Mouse (Mus musculus) heart, embryonic 15.5 days (tissue): ENCODE measurements around the gene Mrnip. TPM values are rescaled to one million over a fixed set of nuclear protein-coding genes. Genes with fewer than 3 reads are reported as not detected.
A peak's percentile ranks its signal among the peaks of the same experiment; 100 is the strongest.

Experiments
- ATAC-seq: fragments of 200-750 bp; cut with Nextera tagmentation; replicated peaks from 2 replicates; pipeline ENCODE4 v1.8.0; 2017; ENCODE audit warnings: low read depth, moderate TSS enrichment; ENCODE audit not compliant: insufficient number of reproducible peaks, insufficient read depth, low FRiP score
- H3K27ac ChIP-seq: fragments of 300-500 bp; sonication (generic); 2 replicates; pipeline ENCODE4 v1.5.1; 2015; ENCODE audit warnings: mild to moderate bottlenecking, inconsistent platforms
- H3K27me3 ChIP-seq: fragments of 300-500 bp; sonication (generic); 2 replicates; pipeline ENCODE4 v1.6.1; 2015; ENCODE audit warnings: inconsistent platforms
- H3K36me3 ChIP-seq: fragments of 300-500 bp; sonication (generic); 2 replicates; pipeline ENCODE4 v1.6.1; 2015; ENCODE audit warnings: mild to moderate bottlenecking, inconsistent platforms
- H3K4me1 ChIP-seq: fragments of 300-500 bp; sonication (generic); replicated peaks from 2 replicates; pipeline ENCODE4 v1.6.1; 2015; ENCODE audit warnings: inconsistent platforms
- H3K4me2 ChIP-seq: fragments of 300-500 bp; sonication (generic); 2 replicates; pipeline ENCODE4 v1.6.1; 2015; ENCODE audit warnings: inconsistent platforms, mild to moderate bottlenecking, moderate library complexity
- H3K4me3 ChIP-seq: fragments of 300-500 bp; sonication (generic); 2 replicates; pipeline ENCODE4 v1.5.1; 2015; ENCODE audit warnings: mild to moderate bottlenecking, inconsistent platforms
- H3K9ac ChIP-seq: fragments of 300-500 bp; sonication (generic); 2 replicates; pipeline ENCODE4 v1.6.1; 2015; ENCODE audit warnings: mild to moderate bottlenecking, inconsistent platforms
- H3K9me3 ChIP-seq: fragments of 300-500 bp; sonication (generic); replicated peaks from 2 replicates; pipeline ENCODE4 v1.6.1; 2016; ENCODE audit warnings: inconsistent platforms
- WGBS: fragments of 180-500 bp; shearing (Covaris S2); methylation state at CpG from one replicate; pipeline ENCODE4 v1.1.7; 2015; ENCODE audit warnings: mixed read lengths; 5-methylcytosine and 5-hydroxymethylcytosine counted together
- polyA plus RNA-seq: library from polyadenylated mRNA; unstranded; fragments of >200 nt; fragmentation: Nextera tagmentation; extraction: Ambion mirVana; gene quantifications from 2 replicates; pipeline ENCODE4 v1.2.1, GENCODE M21; 2015

The Mrnip gene
- polyA plus RNA-seq, 1 experiment from 2014 or later = 7.9 TPM

DNA sequence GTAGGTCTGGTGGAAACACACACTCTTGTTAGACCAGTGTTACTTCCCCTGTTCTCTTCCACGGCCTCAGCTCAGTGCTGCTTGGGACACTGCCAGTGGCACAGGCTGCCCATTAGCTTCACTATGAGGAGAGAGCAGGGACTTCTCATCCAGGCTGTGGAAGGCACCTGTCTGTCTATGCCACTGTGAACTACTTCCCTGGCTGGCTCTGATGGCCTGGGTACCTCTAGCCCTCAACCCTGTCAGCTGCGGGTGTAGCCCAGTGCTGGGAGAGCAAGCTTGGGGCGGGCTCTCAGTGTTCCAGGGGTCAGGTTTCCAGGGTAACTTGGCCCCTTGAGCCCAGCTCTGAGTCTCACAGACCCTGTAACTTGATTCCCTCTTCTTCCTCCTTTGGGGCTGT, 54.5 kb downstream of the Mrnip start:
- no peaks in the 10 kb centered on the region for H3K9me3 ChIP-seq
- H3K27ac ChIP-seq = no peak overlapping the region
- H3K4me1 ChIP-seq = peaks cover 42% of the 10 kb centered on the region
- no peak overlapping the region for H3K9ac ChIP-seq
- H3K27me3 ChIP-seq = 0 out of 2 replicates have a peak, but pooled peaks cover 5% of the 10 kb centered on the region
- no peak for ATAC-seq
- H3K4me2 ChIP-seq = no peak overlapping the region
- H3K36me3 ChIP-seq = peaks cover 23% of the 10 kb centered on the region
- 56% methylated on average over 3 of the region's 3 CpGs for WGBS
- no peak overlapping the region for H3K4me3 ChIP-seq

DNA sequence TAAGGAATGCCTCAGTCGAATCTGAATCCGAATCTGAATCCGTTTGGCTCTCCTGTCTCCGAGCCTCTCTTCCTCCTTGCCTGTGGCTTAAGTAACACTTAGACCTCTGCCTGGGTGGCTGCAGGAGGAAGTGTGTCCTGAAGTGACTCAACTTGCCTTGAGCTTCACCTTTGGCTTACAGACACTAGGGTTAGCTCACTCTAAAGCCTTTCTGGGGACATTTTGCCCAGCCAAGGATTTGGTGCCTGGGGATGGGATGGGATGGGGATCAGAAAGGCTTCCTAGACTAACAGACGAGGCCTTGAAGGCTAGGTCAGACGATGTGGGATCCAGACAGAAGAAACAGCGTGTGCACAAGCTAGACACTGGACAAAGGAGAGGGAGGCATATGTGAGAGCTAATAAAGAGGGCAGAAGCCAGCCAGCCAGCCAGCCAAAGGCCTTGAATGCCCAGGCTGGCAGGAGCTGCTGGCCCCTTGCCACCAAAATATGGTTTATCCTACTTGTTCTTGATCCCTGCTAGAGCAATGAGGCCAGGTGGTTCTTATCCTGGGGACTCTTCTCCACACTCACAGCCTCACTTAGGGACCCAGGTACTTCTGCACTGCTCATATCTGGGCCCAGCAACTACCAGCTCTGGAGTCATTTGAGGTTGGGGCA, 55.1 kb downstream of the Mrnip start:
- H3K36me3 ChIP-seq = peaks cover 29% of the 10 kb centered on the region
- no peak overlapping the region for H3K4me3 ChIP-seq
- H3K27ac ChIP-seq = no peak overlapping the region
- H3K4me1 ChIP-seq = peaks cover 38% of the 10 kb centered on the region
- no peak overlapping the region for H3K9ac ChIP-seq
- no peaks in the 10 kb centered on the region for H3K9me3 ChIP-seq
- ATAC-seq = no peak
- H3K27me3 ChIP-seq = 0 out of 2 replicates have a peak, but pooled peaks cover 5% of the 10 kb centered on the region
- H3K4me2 ChIP-seq = no peak overlapping the region
- WGBS = 62% methylated on average over 7 of the region's 7 CpGs

DNA sequence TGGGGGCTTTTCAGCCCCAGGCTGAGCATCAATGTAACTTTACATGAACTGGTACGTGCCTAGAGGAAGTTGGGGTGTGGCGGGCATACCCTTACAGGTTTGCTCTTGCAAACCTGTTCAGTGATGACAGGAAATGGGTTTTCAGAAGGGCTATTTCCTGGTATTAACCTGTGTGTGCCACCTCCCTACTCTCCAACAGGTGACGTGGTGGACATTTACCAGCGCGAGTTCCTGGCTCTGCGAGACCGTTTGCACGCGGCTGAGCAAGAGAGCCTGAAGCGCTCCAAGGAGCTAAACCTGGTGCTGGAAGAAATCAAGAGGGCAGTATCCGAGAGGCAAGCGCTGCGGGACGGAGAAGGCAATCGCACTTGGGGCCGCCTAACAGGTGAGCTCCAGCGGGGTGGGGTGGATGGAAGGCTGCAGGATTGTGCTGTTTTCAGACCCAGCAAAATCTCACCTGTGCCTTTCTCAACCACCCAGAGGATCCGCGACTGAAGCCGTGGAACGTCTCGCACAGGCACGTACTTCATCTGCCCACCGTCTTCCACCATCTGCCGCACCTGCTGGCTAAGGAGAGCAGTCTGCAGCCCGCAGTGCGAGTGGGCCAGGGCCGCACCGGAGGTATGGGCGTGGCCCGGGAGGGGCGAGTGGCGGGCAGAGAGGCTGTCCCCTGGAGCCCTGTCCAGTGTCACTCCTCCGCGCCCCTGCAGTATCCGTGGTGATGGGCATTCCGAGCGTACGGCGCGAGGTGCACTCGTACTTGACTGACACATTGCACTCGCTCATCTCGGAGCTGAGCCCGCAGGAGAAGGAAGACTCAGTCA, 56.4 kb downstream of the Mrnip start:
- Histone ChIP-seq H3K4me1 (peaks cover 38% of the 10 kb centered on the region), H3K4me3 (peak overlapping the region; percentile 28), H3K27me3 (0 out of 2 replicates have a peak, but pooled peaks cover 5% of the 10 kb centered on the region), H3K36me3 (peaks cover 38% of the 10 kb centered on the region), H3K9ac (no peak overlapping the region), H3K9me3 (no peaks in the 10 kb centered on the region), H3K27ac (no peak overlapping the region), H3K4me2 (peak overlapping the region; percentile 60)
- whole genome bisulfite sequencing = 38% methylated on average over 45 of the region's 45 CpGs
- ATAC-seq = no peak

DNA sequence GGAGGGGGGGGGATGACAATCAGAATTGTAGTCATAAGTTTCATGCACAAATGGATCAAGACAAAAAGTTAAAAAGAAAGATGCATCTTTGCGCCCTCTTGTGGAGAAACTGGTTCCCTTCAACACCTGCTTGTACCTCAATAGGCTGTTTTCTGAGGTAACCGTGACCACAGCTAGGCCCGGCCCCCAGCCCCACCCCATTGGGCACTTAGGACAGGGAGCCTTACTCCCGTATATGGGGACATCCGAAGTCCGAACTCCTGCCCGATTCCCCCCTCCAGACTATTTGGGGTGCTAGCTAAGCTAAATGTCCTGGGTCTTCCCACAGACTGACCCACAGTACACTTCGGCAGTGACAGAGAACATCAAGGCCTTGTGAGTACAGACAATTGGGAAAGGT, 57.2 kb downstream of the Mrnip start:
- no peak for ATAC-seq
- Histone ChIP-seq H3K9me3 (no peaks in the 10 kb centered on the region), H3K27me3 (0 out of 2 replicates have a peak, but pooled peaks cover 5% of the 10 kb centered on the region), H3K36me3 (peaks cover 38% of the 10 kb centered on the region), H3K4me3 (peak overlapping the region; percentile 28; the same call in 1 of the 2 replicates), H3K27ac (no peak overlapping the region), H3K9ac (no peak overlapping the region), H3K4me1 (peaks cover 36% of the 10 kb centered on the region), H3K4me2 (peak overlapping the region; percentile 60)
- 27% methylated on average over 8 of the region's 8 CpGs for WGBS

DNA sequence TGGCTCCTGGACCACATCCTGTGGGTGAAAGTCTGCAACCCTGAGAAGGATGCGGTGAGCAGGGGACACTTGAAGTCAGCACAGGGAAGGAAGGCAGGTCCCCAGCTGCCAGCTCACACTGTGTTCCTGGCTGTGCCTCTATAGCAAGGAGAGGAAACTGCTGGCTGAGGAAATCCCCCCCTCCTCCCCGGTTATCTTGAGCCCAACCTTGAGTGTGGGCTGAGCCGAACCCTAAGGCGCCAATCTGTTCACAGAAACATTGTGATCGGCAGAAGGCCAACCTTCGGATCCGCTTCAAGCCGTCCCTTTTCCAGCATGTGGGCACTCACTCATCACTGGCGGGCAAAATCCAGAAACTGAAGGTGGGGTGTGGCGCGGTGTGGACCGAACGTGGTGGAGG, 58.8 kb downstream of the Mrnip start:
- peaks cover 36% of the 10 kb centered on the region for H3K4me1 ChIP-seq
- no peak overlapping the region for H3K9ac ChIP-seq
- H3K27me3 ChIP-seq = peaks cover 20% of the 10 kb centered on the region
- H3K36me3 ChIP-seq = peaks cover 38% of the 10 kb centered on the region
- no peak overlapping the region for H3K4me3 ChIP-seq
- H3K4me2 ChIP-seq = no peak overlapping the region
- no peak for ATAC-seq
- no peaks in the 10 kb centered on the region for H3K9me3 ChIP-seq
- 92% methylated on average over 13 of the region's 13 CpGs for WGBS
- H3K27ac ChIP-seq = no peak overlapping the region

DNA sequence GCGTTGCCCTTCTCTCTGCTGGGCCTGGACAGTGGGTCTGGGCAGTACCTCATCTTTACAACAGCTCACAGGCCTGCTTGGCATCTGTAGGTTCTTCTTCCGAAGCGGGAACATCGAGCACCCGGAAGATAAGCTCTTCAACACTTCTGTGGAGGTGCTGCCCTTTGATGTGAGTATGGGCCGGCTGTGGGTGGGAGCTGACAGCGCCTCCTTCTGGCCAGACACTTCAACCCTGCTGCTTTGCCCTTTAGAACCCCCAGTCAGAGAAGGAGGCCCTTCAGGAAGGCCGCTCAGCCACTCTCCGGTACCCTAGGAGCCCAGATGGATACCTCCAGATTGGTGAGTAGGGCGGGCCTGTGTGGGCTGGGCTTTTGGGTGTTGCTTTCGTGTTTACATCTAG, 59.7 kb downstream of the Mrnip start:
- peaks cover 28% of the 10 kb centered on the region for H3K27me3 ChIP-seq
- no peak overlapping the region for H3K4me2 ChIP-seq
- peaks cover 38% of the 10 kb centered on the region for H3K36me3 ChIP-seq
- no peak overlapping the region for H3K4me3 ChIP-seq
- no peak overlapping the region for H3K9ac ChIP-seq
- no peak overlapping the region for H3K27ac ChIP-seq
- H3K9me3 ChIP-seq = no peaks in the 10 kb centered on the region
- peaks cover 35% of the 10 kb centered on the region for H3K4me1 ChIP-seq
- ATAC-seq = no peak
- 79% methylated on average over 11 of the region's 11 CpGs for WGBS

DNA sequence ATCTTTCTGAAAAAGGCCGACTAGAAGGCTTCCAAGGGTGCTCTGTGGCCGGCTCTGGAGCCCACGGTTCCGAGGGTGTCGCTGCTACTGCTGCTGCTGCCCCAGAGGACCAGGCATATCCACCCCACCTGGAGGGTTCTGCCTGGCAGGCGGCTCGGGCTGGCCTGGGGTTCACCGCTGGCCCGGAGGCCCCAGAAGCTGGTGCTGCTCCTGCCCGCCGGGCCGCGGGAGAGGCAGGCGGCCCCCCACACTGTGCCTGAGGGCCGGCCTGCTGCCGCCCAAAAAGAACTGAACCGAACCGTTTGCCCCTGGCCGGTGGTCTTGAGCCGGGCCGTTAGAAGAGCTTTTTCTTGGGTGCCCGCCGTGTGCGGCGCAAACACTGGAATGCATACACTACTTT, 60.4 kb downstream of the Mrnip start:
- 96% methylated on average over 25 of the region's 25 CpGs for WGBS
- Histone ChIP-seq H3K4me1 (peaks cover 30% of the 10 kb centered on the region), H3K9me3 (no peaks in the 10 kb centered on the region), H3K4me3 (no peak overlapping the region), H3K9ac (no peak overlapping the region), H3K27ac (no peak overlapping the region), H3K4me2 (no peak overlapping the region), H3K27me3 (peaks cover 28% of the 10 kb centered on the region), H3K36me3 (peaks cover 38% of the 10 kb centered on the region)
- ATAC-seq = no peak

DNA sequence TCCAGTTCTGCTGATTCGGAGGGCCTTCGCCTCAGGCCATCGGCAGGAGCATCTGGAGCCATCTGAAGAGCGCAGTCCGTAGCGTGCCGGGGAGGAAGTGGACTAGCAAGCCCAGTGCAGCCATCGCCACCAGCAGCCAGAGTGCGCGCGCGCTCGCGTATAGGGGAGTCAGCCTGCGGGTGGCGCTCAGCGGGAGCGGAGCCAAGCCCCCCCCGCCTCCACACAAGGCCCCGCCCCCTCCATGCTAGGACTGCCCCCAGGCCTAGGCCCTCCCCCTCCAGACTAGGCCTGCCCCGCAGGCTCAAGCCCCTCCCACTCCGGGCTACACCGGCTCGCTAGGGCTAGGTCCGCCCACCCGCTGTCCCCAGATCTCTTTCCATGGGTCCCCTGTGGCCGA, 62.3 kb downstream of the Mrnip start:
- Histone ChIP-seq H3K27me3 (peaks cover 28% of the 10 kb centered on the region), H3K36me3 (peaks cover 37% of the 10 kb centered on the region), H3K4me1 (peaks cover 24% of the 10 kb centered on the region), H3K4me2 (peak overlapping the region; percentile 85), H3K27ac (no peak overlapping the region), H3K9ac (peak overlapping the region; percentile 37), H3K9me3 (no peaks in the 10 kb centered on the region), H3K4me3 (peak overlapping the region; percentile 56)
- ATAC-seq = peak; percentile 90
- WGBS = 0% methylated on average over 27 of the region's 27 CpGs

DNA sequence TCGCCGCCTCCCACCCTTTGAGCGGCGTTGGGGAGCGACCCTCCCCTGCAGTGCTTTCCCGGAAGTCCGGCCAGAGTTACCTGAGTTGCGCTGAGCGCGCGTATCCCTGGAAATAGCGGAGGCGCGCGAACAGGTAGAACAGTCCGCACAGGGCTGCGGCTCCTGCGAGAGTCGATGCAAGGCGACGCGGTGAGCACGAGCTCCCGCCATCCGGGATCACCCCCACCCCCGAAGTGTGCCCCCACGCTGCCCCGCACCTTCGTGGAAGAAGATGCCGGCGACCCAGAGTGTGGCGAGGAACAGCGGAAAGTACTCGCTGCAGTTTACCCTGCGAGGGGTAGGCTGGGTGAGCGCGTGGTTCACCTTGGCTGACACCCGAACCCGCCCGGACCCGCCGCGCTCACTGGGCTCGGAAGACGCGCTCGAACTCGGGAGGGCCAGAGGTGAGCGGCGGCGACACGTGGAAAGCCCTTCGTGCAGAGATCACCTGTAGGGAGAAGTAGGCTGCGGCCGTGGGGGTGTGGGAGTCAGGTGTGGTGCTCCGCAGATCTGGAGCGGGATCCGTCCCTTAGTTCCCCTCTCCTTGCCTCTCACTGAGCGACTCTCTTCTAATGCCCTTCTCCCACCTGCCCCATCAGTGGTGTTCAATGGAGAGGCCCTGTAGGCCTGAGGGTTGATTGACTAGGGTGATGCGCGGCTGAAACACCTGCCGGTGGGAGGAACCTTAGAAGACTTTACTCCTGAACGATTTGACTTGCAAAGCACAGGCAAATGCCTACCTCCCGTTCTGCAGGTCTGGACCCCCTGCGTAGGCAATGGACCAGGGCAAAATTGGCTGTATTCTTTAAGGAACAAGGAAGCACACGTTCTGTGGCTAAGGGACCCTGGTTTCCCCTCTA, 62.9 kb downstream of the Mrnip start:
- ATAC-seq = peak; percentile 27; the same call in 1 of the 2 replicates
- Histone ChIP-seq H3K4me2 (peak overlapping the region; percentile 85), H3K4me1 (peaks cover 24% of the 10 kb centered on the region), H3K27ac (no peak overlapping the region), H3K36me3 (peaks cover 31% of the 10 kb centered on the region), H3K27me3 (peaks cover 27% of the 10 kb centered on the region), H3K9ac (peak overlapping the region; percentile 37), H3K4me3 (peak overlapping the region; percentile 56), H3K9me3 (no peaks in the 10 kb centered on the region)
- 3% methylated on average over 66 of the region's 66 CpGs for WGBS

DNA sequence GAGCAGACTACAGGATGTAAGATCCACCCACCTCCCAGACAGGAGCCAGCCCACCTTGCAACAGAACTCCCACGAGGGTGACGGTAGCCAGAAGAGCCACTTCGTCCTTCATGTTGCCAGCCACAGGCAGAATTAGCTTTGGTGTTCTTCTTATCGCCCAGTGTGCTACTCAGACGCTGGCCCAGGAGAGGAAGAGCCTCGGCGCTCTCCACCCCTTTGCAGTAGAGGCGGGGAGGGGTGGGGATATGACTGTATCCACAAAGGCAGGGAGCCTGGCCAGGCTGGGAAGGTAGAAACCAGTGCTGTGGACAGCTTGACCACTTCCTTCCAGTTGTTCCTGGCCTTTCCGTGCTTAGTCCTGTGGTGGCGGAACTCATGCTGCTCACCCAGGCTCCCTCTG, 64.1 kb downstream of the Mrnip start, which contains the start of gene Ltc4s:
Gene Ltc4s, minus strand, starts transcription at position 293 of the 400 bp plus-strand sequence.
- no peaks in the 10 kb centered on the region for H3K9me3 ChIP-seq
- peak within 1 kb of the TSS; percentile 56 for H3K4me3 ChIP-seq
- H3K36me3 ChIP-seq = peaks cover 19% of the 10 kb centered on the region
- peaks cover 23% of the 10 kb centered on the region for H3K27me3 ChIP-seq
- ATAC-seq = no peak
- peaks cover 24% of the 10 kb centered on the region for H3K4me1 ChIP-seq
- WGBS = 33% methylated on average over 10 of the region's 10 CpGs
- peak within 1 kb of the TSS; percentile 37; the same call in 1 of the 2 replicates for H3K9ac ChIP-seq
- H3K27ac ChIP-seq = no peak within 1 kb of the TSS
- peak within 1 kb of the TSS; percentile 85 for H3K4me2 ChIP-seq
